Mouse (Mus musculus): ENCODE measurements at regions not wholly inside any gene's neighbourhood (a gene's known extent, or its start where the extent isn't known, plus 50 kb on each side); places are given as distances from the start of the nearest gene placed in this dataset.
A peak's percentile ranks its signal among the peaks of the same experiment; 100 is the strongest.

DNA sequence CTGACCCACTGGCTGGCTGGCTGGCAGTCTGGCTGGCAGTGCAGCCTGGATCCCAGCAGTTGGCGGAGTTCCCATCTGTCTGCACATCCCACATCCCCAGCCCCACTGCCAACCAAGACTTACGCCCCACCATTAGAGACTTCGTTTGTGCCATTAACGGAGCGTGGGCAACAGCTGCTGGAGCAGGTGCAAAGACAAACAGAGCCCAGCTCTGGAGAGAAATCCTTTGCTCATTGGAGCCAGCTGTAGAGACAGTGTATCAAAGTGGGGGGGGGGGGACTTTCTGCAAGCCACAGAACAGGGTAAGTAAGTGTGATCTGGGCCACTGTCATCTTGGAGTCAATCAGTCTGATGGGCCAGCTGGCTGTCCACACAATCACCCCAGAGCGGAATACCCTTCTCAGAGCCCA is 52.3 kb downstream of the Rplp1 start:
- DNase-seq (ENCODE audit: low spot score): peak; percentile 31

DNA sequence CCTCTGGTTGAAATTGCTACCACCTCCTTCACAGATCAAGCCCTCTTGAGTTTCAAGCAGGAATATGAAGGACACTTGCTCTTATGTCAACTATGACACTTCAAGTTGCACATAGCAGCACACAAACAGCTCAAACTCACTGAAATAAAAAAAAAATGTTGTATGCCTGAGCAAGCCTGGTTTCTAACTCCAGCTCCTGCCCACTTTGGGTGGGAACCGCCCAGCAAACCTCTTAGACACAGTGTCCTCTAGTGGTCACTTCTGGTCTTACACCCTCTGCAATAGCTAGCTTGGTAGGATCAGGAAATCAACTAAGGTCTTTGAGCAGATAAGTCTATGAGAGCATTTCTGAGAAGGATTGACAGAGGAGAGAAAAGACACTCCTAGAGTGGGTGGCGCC is 54.2 kb downstream of the Rplp1 start:
- DNase-seq (ENCODE audit: low spot score): no peak

DNA sequence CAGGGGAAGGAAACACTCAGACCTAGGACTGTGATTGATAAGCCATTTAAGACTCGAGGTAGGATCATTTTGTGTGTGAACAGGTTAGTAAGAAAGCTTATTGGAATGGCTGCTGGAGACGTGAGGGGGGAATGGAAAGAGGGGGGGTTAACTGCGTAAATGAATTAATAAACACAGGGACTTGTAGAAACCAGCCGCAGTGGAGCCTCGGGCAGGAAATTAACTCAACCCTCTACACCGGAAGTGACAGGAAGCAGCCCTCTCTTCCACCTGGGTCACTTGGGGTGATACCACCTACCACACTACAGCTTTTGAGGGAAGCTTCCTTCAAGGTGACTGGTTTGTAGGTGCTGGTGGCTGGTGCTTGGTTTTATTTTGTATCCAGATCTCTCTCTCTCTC is 54.9 kb downstream of the Rplp1 start:
- no peak for DNase-seq (ENCODE audit: low spot score)

DNA sequence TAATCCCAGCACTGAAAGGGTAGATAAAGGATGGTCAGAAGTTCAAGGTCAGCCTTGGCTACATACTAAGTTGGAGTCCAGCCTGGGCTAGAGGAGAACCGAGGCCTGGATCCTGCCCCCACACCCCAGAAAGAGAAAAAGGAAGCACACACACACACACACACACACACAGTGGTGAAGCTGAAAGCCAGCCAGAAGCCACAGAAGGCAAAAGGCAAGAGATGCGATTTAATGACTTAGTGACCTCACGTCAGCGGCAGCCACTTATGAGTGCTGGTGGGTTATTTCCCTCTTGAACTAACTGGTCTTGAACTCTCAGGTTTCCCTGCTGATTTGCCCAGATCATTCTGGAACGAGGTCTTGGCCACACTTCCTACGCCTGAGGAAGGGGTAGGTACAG is 56.5 kb downstream of the Rplp1 start:
- no peak for DNase-seq (ENCODE audit: low spot score)

DNA sequence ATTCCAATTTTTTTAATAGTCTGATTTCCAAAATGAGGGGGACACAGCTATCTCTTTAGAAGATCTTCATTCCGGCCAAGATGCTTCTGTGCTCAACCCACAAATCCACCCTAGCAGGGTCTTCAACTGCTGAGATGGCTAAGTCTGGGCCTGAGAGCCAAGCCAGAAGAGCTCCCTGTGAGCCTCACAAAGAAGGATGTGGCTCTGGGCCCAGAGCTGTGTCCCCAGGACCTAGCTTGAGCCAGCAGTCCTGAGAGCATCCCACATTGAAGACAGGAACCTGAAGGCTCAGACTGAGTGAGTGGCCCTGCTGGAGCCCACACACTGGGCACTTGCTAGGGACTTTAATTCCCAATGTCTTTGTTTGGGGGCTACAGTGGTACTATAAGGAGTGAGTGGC is 57.7 kb downstream of the Rplp1 start:
- DNase-seq (ENCODE audit: low spot score): no peak

DNA sequence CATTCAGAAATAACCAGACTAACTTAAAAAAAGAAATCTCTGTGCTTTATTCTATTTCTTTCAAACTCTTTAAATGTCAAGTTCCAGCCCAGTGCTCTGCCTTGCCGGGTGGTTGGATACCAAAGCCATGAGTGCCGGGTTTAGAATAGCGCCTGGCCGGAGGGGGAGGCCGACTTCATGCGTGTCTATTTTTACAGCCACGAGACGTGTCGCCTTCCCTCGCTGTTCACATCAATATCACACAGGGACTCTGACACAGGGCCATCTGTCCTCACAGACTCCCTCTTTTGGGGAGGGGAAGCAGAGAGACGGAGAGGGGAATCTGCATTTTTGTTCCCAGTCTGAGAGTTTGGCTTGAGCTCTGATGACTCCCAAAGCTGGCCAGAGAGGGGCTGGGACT is 58.7 kb downstream of the Rplp1 start:
- no peak for DNase-seq (ENCODE audit: low spot score)

DNA sequence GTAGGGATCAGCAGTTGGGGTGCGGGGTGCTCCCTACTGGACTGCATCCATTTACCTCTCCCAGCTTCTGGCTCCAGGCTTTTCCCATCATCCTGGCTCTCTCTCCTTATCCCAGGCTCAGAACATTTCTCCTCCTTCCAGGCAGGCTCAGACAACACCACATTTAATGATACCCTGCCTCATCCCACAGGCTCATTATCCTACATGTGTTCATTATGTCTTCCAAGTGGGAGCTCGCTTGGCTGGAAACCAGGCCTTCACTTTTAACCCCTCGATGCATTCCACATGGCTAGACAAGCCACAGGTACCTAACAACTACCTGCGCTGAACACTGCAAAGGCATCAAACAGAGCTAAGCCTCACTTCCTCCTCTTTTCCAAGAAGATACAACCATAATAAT is 60.5 kb downstream of the Rplp1 start:
- DNase-seq (ENCODE audit: low spot score): no peak

DNA sequence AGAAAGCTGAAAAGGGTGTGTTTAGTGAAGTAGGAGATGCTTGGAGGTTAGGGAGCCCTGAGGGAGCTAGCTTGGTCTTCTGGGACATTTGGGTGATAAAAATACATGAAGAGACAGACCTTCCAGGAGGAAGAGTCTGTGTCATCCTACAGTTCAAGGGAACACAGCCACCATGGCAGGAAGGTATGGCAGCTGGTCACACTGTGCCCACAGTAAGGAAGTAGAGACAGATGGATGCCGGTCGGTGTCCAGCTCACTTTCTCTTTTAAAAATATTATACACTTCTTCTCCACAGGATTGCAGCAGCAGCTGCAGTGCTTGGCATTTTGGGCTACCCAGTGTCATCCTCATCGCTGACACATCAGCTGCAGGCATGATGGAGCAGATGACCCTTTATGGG is 63.0 kb downstream of the Rplp1 start:
- no peak for DNase-seq (ENCODE audit: low spot score)

DNA sequence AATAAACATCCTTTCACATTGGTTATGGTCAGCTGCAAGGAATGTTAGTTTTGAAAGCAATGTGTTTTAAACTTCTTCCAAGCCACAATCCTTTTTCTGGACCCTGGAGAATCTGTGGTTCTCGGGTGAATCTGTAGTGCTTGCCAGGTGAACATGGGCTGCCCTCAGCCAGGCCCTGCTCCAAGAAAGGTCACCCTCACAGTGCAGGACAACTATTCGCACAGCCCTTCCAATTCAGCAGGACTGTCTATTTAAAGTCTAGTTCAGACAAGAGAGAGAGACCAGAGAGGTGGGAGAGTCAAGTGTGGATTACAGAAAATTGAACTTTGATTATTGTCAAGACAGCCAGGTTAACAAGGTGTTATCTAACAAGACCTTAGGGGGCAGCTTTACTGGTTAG is 65.9 kb downstream of the Rplp1 start:
- DNase-seq (ENCODE audit: low spot score): no peak

DNA sequence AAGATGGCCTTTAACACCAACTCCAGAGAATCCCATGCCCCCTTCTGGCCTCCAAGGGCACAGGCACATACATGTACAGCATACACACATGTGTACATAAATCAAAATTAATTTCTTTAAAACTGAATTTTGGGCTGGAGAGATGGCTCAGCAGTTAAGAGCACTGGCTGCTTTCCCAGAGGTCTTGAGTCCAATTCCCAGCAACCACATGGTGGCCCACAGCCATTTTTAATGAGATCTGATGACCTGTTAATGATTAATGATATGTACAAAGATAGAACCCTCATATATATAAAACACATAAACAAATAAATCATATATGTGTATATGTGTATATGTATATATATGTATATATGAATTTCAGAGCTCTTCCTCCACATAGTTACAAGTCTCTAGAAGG is 66.8 kb downstream of the Rplp1 start:
- no peak for DNase-seq (ENCODE audit: low spot score)

DNA sequence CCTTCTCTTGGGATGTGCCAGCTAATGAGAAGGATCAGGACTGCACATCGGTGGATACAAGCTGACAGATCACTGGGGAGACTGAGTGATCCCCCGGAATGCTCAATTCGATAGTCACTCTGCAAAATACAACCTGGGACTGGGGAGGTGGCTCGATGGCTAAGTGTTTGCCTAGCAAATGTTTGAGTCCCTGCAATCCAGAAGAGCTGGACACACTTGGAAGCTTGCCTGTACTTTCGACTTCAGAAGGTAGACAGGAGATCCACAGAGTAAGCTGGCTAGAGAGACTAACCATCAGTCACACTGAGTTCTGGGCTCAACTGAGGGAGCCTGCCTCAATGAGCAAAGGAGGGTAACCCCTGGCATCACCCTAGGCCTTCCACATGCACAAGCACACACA is 69.7 kb downstream of the Rplp1 start:
- no peak for DNase-seq (ENCODE audit: low spot score)

DNA sequence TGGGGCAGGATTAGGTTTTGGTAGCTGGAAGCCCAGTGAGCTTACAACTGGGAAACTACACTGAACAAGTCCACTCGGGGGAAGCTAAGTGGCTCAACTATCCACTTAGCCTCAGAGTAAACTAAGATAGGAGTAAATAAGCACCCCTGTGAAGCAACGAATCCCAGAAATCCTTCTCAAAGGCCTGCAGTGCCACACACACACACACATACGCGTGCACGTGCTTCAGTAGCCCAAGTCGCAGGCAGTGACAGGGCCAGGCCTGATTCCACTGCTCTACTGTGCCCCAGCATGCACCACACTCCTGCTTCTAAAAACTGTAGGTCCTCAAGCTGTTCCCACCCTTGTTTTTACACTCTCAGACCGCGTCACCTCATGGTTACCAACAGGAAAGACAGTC is 70.2 kb downstream of the Rplp1 start:
- DNase-seq (ENCODE audit: low spot score): no peak

DNA sequence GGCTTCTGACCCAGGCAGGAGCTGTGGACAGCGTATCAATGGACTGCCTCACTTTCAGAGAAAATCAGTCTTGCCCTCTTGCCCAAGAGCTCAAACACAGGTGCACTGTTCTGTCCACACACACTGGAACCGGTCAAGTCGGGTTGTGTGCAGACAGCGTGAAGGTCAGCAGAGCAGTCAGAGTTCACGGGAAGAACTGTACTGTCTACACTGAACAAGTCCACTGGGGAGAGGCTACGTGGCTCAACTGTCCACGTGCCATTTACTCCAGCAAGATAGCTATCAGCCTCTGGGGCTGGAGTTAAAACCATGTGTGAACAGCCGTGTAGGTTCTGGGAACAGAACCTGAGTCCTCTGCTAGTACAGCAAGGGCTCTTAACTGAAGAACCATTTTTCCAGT is 70.8 kb downstream of the Rplp1 start:
- no peak for DNase-seq (ENCODE audit: low spot score)

DNA sequence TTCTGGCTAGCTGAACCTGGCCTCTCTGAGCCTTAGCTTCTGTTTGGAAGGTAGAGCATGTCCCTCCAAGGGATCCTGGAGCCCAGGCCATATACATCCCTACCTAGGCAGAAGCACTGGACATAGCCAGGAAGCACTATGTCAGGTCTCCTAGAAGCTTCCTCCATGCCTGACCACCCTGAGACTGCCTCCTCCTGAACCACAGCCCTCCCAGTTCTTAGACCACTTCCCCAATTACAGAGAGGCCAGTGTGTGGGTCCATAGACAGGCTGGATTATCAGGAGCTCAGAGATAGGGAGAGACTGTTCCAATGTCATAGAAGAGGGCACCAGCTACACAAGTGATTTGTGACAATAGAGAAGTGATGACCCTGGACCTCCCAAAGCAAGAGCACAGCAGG is 72.0 kb downstream of the Rplp1 start:
- no peak for DNase-seq (ENCODE audit: low spot score)

DNA sequence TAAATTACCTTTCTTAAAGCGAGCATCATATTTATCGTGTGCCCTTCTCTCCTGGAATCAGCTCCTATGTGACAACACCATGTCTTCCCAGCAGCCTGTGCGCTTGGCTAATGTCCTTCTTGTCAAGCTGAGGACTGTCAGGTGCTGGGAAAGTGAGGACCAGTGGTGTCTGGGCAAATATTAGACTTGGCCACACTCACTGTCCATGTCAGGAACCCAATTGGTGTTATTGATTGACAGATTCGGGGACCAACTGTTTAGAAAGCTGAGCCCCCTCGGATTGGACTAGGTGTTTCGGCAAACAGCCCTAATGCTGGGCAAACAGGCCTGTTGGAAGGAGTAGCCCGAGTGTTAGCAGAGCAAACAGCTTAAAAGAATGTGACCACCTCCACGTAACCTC is 73.1 kb downstream of the Rplp1 start:
- no peak for DNase-seq (ENCODE audit: low spot score)

DNA sequence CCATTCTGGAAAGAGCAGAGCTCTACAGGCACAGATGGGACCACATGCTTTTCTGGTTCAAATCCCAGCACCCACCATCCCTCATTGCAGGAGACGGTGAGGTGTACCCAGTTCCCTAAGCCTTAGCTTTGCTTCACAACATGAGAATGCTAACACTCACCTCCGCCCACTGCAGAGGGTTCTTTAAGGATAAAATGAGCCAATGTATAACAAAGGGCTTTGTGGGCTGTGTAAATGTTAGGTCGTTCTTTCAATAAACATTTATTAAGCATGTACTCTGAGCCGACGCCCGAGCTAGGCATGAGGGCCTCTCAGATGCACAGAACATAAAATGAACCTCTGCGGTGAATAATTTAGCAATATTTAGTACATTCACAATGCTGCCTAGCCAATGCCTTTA is 74.0 kb downstream of the Rplp1 start:
- no peak for DNase-seq (ENCODE audit: low spot score)

DNA sequence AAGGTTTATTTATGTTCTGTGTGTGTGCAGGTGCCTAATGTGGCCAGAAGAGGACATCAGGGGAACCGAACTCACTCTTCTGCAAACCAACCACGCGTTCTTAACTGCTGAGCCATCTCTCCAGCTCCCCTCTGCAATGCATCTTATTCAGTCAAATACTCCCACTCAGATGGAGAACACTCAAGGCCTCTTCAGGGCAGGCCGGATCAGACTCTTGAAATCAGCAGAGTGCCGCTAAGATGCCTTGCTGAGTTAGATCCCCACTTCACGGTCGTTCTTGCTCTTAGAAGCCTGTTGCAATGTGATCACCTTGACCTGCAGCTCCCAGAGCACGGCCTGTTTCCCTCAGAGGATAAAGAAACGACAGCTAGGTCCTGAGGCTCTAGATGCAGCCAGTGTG is 81.1 kb downstream of the Rplp1 start:
- no peak for DNase-seq (ENCODE audit: low spot score)

DNA sequence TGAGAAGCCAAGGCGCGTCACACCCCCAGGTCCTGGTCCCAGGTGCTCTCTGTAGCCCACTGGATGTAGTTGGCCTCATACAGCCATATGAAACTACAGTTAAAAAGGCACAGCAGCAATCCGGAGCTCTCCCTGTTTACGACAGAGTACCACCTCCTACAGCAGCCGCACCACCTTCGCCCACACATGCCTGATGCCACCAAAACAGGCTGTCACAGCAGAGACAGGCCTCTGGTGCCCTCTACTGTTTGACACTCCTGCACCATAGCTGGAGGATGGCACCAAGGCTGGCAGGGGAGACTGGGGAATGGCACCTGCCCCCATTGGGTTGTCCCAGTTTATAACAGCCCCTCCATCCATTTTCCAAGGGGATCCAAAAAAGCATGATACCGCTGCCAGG is 84.1 kb downstream of the Rplp1 start:
- peak; percentile 70 for DNase-seq (ENCODE audit: low spot score)

DNA sequence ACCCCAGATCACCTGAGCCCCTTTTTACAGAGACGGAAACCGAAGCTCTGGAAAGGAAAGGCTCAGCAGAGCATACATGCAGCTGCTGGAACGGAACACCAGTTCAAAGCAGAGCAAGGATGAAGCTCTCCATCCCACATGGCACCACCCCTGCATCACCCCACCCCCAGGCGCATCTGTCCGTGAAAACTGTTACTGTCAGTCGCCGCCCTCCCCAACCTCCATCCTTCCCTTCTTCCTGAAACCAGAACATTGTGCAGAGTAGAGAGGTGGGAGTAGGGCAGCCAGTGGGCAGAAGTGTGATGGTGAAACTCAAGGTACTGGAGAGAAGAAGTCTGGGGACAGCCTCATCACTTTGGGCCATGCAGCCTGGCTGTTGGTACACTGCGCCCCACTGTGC is 84.6 kb downstream of the Rplp1 start:
- DNase-seq (ENCODE audit: low spot score): peak; percentile 7

DNA sequence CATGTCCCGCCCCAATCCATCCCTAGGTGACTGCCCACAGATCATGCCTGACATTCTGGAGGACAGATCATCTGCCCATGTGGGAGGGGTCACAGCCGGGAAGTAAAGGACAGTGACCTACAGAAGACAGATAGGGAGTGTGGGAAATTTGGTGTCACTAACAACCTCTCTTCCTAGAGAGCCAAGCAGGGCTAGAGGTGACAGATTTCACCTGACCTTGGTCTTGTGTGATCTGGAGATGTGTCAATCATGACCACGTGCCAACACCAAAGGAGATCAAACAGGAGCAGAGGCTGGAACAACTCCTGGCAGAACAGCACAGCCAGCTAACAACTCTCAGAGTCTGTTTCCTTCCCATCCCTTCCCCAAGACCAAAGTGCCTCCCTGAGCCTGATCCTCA is 85.0 kb downstream of the Rplp1 start:
- DNase-seq (ENCODE audit: low spot score): no peak

DNA sequence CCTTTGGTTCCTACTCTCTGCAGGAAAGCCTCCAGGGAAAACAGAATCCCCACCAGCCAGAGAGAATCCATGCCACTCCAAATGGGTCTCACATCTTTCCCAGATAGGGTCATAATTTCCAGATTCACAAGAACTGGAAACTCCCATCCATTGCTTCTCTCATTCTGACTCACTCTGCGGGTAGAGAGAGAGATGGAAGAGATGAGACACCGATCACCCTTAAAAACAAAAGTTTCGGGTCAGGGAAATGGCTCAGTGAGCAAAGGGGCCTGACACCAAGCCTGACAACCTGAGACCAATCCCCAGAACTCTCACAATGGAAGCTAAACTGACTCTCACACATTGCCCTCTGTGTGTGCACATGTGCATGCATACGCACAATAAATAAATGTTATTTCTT is 86.6 kb downstream of the Rplp1 start:
- no peak for DNase-seq (ENCODE audit: low spot score)

DNA sequence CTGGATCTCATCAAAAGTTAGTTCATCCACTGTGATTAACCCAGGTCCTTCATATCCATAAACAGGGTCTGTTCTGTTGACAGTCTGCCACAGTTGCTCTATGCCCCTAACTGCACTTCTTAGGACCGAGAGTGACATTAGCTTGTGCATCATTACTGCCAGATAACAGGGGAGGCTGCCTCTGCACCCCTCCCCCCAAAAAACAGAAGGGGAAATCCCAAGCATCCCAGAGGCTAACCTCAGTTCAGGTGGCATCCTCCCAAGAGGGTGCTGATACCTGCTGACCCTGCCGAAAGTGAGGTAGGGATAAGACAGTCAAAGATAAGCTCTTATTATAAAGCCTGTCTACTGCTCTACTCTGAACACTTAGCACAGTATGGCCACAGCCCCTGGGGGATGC is 87.3 kb downstream of the Rplp1 start:
- DNase-seq (ENCODE audit: low spot score): no peak

DNA sequence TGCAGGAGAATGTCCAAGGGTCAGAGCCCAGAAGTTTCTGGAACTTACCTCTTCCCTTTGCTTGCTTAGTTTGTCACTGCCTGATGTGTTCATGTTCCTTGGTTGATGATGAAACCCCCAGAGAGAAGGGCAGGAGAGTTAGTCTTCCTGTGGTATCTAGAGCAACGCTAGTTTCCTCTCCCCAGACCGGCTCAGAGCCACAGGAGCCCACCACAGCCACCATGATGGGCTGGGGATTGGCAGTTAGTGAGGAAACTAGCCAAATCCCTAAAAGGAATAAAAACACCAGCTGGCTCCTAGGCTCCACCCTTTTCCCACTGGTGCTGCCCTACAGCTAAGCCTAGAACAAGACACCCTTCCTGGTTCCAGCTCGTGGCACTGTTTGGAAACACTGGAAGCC is 87.9 kb downstream of the Rplp1 start:
- no peak for DNase-seq (ENCODE audit: low spot score)

DNA sequence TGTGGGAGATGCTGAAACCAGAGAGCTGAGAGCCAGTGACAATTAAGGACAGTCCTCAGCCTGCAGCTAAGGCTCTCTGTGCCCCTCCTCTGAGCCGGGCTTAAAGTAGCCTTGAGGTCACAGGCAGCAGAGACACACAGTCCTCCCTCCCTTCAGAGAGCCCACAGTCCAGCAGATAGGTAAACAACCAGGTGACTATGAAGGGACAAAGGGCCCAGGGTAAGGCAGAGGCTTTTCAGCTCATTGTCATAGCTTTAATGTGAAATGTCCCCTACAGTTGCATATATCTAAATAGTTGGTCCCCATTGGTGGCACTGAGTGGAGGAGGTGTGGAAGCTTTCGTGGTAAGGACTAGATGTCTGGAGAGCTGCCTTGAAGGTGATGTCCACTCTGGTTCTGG is 88.5 kb downstream of the Rplp1 start:
- DNase-seq (ENCODE audit: low spot score): no peak

DNA sequence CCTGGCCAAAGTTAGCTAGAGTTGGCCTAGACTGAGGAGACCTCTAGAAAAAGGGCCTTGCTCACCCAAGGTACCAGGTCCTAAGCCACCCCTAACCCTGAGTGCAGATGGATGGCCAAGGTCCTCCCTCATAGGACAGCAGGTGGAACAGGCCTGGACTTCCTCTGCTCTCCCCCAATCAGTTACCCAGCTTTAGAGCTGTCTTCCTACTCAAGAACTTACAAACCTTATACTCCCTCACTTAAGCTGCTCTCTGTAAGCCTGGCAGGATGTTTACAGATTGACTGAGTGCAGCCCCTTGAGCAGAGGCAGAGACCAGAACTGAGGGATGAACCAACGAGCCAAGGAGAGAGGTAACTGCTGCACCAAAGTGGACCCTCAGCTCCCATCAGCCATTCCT is 94.5 kb downstream of the Rplp1 start:
- no peak for DNase-seq (ENCODE audit: low spot score)
